Mouse (Mus musculus): Measurements from ENCODE around the gene Smoc1.

The Smoc1 gene

DNA sequence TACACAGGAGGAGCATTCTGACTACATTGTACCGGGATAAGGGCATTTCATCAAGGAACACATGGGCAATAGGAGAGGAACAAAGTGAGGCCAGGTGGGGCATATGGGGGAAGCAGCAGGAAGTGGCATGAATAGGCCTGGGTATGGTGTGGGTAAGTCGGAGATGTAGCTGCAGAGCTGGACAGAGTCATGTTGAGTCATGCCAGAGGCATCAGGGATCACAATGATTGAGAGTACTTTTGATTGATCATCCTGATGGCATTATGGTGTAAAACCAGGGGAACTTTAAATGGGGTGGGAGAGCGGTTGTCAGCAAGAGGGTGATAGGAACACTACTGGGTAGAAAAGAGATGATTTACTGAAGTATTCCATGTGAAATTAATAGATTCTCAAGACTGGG is 146.4 kb downstream of the Smoc1 start:
- DNase-seq: no peak

DNA sequence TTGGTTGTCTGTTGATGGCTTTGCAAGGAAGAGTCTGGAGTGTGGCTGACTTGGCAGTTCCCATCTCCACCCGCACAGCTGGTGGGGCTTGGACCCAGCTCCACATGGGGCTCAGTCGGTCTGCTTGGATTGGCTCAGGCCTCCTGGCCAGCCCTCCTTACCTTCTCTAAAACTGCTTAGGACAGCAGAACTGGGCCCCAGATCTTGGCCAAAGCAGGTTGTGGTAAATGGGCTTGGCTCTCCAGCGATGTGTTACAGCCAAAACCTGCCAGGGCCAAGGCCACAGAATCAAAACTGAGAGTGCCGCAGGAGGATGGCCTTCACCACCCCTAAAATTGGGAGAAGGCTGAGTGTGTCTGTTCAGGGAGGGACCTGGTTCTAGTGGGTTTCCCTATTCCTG is 147.3 kb downstream of the Smoc1 start:
- DNase-seq: no peak

DNA sequence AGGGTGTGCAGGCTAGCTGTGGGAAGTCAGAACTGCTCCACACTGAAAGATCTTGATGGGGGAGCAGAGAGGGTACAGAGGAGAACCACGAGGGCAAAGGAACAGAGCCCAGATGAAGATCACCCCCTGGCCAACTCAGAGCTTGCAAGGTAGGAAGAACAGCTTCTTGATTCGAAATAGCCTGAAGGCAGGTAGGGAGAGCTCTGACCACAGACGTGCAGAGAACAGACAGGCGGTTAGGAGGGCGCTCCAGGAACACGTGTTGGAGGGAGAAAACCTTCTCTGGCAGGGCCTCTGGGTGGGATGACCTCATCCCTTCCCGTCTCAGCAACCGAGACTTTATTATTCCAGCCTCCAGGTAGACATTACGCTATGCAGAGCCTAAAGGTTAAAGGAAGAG is 148.6 kb downstream of the Smoc1 start:
- DNase-seq: no peak

DNA sequence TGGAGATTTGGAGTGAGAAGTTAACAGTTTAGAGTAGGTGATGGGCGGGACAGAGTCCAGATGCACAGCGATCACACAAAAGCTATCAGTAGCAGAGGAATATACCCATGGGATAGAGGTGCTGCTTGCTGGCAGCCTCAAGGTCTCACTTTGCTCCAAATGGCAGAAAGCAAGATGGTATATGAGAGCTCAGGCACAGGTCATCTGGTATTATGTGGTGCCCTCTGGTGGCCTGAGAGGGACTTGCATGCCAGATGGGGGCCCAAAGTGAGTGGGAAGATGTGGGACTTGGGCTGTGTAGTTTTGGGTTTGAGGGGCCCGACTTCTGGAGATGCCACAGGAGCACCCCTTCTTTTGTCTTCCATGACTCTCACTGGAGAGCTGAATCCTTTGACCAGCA is 155.5 kb downstream of the Smoc1 start:
- peak; percentile 32 to 54 for DNase-seq

DNA sequence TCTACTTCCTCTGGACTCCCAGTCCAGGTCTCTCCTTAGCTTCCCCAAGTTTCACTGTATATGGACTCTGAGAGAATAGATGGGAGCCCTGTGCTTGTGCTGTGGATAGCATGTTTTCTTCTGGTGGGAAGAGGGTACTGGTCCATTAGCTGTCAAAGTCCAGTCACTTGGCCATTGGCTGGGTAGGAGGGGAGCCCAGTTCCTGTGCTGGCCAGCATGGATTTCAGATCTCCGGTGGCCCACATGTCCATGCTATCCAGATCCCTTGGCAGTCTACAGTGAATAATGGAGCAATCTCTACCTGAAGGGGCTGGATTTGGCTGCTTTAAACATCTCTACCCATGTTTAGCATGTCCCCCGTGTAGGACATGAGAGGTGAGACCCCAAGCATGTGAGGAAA is 158.4 kb downstream of the Smoc1 start:
- no peak for DNase-seq

DNA sequence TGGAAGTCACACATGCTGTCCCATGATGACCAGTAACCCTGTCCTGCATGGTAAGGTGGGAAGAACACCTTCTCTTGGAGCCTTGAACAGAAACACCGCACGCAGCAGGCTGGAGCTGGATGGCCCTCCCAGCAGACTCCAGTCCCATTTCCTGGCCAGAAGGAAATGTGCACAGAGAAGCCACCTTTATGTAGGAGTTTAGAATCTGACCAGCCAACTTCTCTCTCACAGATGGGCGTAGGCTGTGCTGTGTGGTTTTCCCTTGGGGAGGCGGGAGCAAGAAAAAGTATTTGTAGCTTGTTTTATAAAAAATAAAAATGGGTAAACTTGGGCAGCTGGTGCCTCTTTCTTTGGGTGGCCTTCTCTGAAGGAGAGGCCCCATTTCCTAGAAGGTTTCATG is 159.5 kb downstream of the Smoc1 start:
- DNase-seq: no peak

DNA sequence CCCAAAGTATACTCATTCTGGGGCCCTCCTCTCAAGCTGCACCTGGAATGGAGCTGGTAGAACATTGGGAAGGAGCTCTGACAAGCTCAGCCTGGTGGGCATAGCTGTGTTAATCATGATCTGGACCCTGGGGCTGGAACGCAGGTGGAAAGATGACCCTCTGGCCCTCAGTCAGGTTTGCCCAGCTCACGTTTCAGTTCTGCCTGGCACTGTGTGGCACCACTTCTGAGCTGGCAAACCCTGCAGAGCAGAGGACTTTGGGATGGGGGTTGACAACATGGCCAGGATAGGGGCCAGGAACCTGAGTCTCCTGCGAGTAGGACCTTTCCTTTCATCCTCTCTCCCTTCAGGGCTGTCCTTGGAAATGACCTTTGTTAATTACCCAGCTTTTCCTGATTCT is 160.1 kb downstream of the Smoc1 start:
- DNase-seq: no peak

DNA sequence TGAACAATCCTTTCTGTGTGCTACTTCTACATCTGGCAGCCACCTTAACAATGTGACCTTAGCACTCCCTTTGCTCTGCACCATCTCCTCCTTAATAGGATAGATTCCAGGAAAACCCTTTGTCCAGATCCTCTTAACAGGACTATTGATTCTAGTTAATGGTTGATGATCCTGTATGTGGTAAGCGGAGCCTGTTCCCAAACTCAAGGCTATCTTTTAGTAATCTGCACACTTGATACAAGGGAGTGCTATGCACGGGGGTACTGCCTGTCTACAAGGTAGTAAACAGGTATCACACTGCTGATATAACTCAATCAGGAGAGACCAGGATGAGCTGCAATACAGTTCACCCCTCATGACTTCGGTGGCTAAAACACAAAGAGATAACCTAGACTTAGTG is 161.8 kb downstream of the Smoc1 start:
- no peak for DNase-seq

DNA sequence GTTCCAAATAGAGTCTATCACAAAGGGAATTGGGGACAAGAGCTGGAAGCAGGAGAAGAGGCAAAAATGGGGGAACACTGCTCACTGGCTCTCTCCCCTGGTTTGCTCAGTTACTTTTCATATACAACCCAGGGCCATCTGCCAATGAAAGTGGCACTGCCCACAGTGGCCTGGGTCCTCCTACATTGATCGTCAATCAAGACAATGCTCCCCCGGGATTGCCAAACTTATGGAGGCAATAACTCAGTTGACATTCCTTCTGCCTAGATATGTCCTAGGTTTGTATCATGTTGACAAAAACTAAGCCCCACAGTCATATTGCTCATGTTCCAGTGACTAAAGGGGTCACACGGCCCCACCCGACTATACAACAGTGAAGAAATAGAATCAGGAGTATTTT is 162.4 kb downstream of the Smoc1 start:
- DNase-seq: no peak

DNA sequence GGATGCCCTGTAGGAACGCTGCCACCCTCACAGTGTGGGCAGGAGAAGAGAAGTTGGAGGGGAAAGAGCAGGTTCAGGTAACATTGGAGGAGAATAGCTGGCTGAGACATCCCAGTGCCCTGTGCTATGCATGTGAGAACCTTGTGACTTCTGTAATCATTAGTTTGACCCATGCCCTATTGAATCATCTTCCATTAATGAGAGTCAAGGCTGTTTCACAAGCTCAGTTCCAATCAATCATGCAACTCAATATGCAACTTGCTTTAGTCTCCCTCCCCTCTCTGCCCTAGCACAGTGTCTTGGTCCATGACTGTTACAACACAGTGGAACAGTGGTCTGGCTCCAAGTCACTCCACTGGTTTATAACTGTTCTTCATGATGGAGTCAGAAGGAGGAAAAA is 163.0 kb downstream of the Smoc1 start:
- no peak for DNase-seq

DNA sequence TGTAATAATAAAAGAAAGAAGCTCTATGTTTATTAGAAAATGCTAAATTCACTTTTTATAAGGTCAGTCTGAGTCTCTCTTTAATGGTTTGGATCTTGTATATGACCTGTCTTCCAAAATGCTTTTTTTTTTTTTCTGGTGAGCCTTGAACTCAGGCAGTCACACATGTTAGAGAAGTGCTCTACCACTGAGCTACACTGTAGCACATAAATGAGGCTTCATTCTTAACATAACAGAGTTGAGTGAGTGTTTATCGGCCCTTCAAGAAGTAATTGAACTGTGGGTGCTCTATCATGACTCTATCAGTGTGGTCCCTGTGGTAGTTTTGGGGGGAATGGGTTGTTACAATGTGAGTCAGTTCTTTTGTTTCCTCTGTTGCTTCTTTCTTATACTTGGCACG is 167.4 kb downstream of the Smoc1 start:
- DNase-seq: no peak

DNA sequence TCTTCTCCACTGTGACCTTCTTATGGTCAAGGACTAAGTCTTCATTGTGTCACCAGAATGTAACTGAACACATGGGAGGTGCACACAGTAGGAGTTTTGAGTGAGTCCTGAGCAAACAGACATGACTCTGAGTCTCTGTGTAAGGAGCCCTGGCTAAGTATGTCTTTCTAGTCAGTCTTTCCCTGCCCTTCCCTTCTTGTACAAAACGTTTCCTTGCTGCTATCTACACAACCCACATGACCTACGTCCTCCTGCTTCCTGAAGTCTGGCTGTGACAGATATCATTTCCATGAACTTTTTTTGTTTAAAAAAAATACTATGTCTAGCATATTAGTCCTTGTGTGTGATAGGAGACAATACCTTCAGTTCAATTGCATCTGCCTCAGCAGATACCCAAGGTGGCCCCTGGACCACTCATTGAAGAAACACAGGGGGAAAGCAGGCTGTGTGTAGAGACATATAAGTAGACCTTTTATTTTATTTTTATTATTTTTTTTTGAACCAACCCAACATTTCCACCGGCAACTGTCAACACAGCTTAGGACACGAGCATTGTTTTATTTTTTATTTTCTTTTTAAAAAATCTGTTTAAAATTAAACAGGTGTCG is 171.0 kb downstream of the Smoc1 start:
- no peak for DNase-seq

DNA sequence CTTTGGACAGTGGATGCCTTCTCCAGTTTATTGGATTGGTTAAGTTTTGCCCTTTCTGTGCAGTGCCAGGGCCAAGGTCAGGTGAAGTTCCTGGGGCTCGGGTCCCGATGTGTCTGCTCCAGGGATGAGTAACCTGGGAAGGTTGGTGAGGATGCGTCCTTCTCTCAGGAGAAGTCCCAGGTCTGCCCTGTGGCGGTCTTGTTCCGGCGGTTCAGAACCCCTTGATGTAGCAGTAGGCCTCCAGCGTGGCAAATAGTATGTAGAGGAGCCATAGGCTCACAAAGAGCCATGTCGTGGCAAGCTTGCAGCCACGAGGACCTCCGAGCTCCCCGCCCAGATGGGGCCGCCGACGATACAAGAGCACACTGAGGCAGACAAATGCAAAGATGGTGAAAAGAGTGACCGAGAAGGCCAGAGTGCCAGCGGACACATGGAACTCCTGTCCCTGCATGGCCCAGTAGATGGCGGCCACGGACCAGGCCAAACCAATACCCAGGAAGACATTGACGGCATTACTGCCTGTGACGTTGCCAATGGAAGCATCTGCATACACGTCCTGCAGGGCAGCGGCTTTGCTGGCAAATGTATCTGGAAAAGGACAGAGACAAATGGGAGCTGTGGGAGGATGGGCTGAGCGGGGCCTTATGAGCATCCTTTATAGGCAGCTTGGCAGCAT is 172.8 kb downstream of the Smoc1 start:
- peak; percentile 68 to 70 for DNase-seq

DNA sequence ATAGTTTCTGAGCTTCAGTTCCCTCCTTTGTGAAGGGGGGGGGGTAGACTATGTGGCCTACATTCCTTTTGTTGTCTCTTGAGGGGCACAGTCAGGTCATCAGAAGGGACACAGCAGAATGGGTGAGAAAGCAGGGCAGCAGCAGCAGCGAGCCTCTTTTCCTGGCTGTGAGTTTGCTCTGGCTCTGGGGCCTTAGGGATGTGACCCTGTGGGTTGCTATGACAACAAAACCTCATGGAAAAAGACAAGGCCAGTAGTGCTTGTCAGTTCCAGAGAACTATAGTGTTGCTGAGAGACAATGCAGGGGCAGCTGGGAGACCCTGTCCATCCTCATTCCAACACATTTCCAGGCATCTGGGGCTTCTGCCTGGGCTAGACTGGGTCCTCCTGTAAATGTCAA is 176.6 kb downstream of the Smoc1 start:
- DNase-seq: no peak

DNA sequence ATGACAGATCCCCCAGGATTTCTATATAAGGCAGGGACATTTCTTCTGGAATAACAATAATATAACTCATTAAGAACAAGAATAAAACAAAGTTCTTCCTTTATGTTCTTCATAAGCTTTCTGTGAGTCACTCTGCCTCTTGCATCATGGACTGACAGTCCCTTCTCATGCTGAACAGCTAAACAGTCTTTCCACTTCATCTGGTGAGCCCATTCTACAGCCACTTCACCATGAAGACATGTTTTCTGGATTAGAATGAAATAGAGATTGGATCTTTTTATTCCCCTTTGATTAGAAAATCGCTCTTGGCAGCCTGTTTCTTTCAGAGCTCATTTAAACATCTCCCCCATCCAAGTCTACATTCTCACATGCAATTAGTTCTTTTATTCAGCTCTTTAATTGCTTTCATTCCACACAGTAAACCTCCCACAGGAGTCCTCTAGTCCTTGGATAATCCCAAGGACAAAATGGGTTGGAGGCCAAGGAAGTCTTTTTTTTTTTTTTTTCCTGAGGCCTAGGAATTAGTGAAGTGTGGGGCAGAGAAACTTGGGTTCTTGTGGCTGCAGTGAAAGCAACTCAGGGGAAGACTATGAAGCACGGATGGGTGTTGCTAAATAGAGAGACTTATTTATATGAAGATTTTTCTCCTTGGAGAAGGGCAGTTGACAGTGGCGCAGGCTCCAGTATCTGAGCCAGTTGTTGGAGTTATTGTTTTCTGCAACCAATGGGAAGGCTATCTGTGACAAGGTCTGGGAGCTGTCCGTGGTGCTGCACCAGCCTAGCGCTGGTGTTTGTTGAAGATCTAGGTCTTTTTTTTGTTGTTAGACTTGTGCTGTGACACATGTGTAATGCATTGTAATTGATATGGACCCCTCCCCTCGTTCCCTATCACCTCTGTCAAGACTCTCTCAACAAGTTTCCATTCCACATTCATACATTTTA is 179.3 kb downstream of the Smoc1 start:
- DNase-seq: peak; percentile 38 to 49

DNA sequence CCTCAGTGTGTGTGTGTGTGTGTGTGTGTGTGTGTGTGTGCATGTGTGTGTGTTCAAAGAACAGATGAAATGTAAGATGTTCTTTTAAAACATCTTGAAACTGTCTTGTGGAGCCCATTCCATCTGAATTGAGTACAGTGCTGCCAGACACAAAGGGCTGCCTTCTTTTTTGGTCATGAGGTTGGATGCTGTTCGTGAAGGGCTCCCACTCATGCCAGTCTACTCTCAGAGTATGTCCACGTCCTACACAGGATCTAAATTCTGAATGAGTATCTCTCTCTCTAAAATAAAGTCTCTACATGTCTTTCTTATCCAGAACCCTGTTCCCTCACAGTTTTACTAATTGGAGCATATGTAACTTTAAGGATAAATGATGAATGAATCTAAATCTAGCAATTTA is 182.0 kb downstream of the Smoc1 start:
- DNase-seq: no peak

DNA sequence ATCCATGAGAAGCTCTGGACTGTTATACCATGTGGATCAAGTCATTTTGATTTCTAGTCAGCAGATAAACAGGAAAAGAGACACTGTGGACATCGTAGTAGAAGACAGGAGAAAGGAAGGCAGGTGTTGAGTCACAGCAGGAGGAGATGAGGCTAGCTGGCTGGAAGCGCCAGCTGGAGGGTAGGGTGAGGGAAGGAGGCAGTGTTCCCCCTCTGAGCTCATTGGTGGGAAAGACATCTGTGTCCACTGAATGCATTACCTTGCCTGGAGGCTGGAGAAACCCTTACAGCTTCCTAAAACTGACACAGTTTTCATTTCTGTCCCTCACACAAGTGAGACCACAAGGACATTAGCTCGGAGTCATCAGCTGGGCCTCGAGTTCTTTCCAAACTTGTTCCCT is 192.7 kb downstream of the Smoc1 start:
- DNase-seq: no peak

DNA sequence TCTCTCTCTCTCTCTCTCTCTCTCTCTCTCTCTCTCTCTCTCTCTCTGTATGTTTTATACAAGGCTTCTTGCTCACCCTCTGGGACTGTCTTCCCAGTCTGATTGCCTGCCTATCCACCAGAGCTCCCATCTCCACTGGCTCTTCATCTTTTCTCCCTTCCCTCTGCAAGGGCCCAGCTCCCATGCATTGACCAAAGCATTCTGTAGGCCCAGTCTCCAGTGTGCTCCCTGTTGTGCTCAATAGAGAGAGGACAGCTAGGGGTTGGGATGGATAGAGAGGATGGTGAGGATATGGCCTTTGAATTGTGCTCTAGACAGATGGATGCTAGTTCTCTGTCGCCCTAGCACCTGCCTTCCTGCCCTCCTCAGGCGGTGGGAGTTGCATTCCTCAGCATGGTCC is 196.7 kb downstream of the Smoc1 start:
- DNase-seq: no peak

DNA sequence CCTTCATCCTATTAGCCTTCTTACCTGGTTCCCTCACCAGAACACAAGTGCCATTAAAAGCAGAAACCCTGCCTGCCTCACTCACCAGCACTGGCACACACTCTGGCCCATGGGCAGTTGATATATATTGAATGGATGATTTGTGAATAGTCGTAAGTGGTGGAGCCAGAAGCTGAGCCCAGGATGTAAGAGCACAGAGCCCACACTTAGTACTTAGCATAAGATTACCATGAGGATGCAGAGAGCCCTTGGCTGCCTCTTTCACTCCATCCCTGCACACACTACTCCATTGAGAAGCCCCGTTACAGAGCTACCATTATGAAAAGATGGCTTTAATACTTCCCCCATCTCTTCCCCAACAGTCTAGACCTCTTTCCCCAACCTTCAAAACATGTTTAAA is 198.2 kb downstream of the Smoc1 start:
- DNase-seq: no peak

DNA sequence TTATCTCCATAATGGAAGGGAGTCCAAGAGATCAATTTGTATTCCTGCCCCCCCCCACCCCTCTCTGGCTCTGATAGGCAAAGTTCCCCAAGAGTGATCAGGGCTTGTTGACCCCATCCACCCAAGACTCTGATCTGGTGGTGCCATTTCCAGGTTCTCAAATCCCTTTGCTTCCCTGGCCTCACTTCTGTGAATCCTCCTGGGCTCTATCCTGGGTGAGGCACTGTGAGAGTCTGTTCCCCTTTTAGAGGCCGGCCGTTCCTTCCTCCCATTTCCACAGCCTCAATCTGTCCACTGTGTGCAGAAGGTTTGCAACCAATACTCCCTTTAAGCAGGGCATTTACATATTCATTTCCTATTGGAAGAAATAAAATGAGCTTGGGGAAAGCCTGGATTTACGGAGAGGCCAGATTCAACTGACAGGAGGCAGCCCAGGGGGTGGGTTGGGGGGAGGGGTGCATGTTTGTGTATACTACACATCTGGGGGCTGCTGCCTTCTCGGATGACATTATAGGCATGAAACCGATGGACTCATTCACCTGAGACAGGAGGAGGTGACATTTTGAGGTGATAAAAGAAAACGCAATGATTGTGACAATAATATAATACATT is 199.5 kb downstream of the Smoc1 start:
- no peak for DNase-seq

DNA sequence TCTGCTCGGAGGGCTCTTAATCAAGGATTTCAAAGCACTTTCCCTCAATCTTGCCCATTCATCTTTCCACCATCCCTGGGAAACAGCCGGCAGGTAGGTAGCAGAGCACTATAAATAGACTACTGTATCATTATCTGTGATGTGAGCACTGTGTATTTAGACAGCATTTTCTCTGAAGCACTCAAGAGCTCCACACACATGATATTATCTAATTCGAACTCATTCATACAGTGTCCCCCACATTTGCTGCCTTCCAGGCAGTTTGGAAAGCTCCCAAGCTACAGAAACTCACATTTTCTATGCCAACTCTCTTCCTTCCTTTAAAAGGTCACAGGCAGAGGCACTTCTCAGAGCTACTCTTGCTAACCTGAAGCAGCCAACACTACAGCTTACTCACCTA is 200.0 kb downstream of the Smoc1 start:
- no peak for DNase-seq

DNA sequence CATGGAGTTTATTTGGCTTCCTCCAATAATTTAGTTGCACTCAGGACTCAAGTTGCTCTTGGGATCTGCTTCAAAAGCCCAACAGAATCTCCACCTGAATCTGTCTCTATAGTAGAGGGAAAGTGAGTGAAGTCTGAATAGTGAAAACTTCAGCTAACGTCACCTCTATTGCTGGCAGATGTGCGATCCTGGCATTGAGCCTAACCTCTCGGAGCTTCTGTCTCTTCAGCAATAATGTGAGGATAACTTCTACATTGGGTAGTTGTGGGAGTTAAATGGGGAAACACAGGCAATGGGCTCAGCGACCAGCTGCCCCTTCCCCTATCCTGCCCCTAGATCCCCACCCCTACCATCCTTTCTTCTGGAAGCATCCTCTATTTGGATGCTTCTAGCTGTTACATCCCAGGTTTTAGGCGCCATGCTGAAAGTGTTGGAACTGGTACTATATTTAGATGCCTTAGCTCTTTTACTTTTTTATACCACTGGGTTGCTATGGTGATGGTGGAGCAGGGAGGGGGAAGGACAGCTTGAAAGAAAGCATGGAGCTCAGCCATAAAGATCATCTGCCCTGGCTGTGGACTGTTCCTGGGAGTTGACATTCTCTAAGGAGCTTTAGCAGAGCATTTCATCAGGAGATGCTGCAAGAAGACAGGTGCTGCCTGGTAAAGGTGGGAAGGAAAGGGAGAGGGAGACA is 201.3 kb downstream of the Smoc1 start:
- no peak for DNase-seq
